Mouse (Mus musculus): Measurements from ENCODE around the gene C3ar1.

- TF ChIP-seq POLR2A (IDR thresholded peaks at IDR 0.05; ENCODE audit: borderline replicate concordance, extremely low read depth, insufficient read depth, insufficient read length, poor library complexity, severe bottlenecking) (no peak), CTCF (IDR thresholded peaks at IDR 0.05; ENCODE audit: borderline replicate concordance, extremely low read depth, insufficient read depth, insufficient read length) (no peak)
Observed at GRCm38 (mm10) chr6:122801301-122801800, 54.6 kb downstream of the C3ar1 start, which contains the start of gene Slc2a3.

Data from brain, embryonic 14.5 days (tissue).